Mouse (Mus musculus): ENCODE results near the gene Bach1.

Gene Bach1

GRCm38 (mm10) chr16:87711961-87712360, 13.2 kb downstream of the Bach1 start:
- DNase-seq (ENCODE audit: low spot score in 2 of 2): no peak

GRCm38 (mm10) chr16:87712986-87713693, 14.4 kb downstream of the Bach1 start:
- no peak for DNase-seq (ENCODE audit: low spot score in 2 of 2)

DNA sequence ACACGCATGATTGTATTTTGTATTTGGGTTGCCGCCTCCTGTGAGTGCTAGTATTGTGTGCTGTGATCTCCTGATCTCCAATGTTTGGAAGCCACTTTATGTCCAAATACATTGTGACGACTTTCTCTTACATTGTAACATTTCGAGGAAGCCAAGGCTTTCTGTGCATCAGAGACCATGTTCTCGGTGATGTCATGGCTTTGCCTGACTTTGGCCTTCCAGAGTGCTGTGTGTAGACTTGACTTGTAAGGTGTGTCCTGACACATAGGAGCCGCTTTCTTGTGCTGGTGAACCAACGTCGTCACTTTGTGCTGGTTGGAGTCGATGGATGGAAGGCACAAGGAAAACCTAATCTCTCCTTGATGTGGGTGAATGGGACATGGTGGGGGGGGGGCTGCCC, 15.8 kb downstream of the Bach1 start:
- DNase-seq (ENCODE audit: low spot score in 2 of 2): no peak

GRCm38 (mm10) chr16:87715221-87715620, 16.5 kb downstream of the Bach1 start:
- no peak for DNase-seq (ENCODE audit: low spot score in 2 of 2)

DNA sequence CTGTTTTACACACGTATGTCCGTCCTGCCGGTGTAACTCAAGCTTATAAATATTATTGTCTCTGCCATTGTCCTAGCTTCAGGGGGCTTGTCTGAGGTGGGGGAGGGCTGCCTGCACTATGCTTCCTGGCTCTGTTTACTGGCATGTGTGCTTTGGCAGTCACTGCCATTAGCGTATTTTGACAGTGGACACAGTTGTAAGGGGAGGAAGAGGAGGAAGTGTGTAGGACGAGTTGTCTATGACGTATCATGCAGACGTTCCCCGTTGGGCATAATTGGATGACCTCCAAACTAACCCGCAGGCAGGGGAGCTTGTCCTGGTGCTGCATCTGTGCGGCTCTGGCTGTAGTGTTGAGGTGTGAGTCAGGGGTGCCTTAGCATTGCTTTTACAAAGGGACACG, 17.5 kb downstream of the Bach1 start:
- no peak for DNase-seq (ENCODE audit: low spot score in 2 of 2)

- DNase-seq (ENCODE audit: low spot score in 2 of 2): no peak
These were observed 18.4 kb downstream of the Bach1 start for GRCm38 (mm10) chr16:87717046-87717660.

GRCm38 (mm10) chr16:87719071-87719470, 20.3 kb downstream of the Bach1 start:
- DNase-seq (ENCODE audit: low spot score in 2 of 2): no peak

GRCm38 (mm10) chr16:87719688-87720283, 21.0 kb downstream of the Bach1 start:
- DNase-seq (ENCODE audit: low spot score in 2 of 2): no peak

GRCm38 (mm10) chr16:87720851-87721409, 22.2 kb downstream of the Bach1 start:
- DNase-seq (ENCODE audit: low spot score in 2 of 2): no peak

DNA sequence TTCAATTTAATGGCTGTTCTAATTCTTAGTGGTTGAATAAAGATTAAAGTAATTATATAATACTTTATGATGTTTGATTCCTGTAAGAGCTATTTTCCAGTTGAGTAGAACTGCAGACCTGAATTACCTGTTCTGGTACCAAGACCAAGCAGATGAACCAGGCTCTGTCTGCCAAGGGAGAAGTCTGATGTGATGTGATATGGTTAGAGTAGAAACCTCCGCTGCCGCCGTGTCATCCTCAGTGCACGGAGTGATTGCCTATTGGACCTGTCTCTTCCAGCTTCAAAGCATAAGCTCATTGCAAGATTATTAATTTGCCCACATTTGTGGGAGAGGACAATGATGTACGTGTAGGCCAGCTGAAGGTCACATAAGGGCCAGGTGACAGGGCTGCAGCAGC, 24.1 kb downstream of the Bach1 start:
- DNase-seq (ENCODE audit: low spot score in 2 of 2): no peak

DNA sequence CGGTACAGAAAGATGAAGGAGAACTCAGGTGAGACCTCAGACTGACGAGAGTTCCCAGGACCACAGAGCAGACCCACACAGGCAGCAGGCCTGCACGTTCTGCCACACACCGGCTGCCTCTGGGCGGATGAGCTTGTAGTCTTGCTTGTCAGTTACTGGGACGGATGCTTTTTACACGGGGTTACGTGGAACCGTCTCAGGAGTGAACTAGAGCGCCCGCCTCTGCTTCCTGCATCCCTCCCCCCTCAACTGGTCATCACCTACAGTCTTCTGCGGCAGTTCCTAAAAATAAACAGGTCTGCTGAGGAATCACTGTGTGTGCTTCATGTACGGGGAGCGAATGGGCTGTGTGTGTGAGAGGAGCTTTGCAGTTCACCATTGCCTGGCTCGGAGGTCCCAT, 24.7 kb downstream of the Bach1 start:
- no peak for DNase-seq (ENCODE audit: low spot score in 2 of 2)

DNA sequence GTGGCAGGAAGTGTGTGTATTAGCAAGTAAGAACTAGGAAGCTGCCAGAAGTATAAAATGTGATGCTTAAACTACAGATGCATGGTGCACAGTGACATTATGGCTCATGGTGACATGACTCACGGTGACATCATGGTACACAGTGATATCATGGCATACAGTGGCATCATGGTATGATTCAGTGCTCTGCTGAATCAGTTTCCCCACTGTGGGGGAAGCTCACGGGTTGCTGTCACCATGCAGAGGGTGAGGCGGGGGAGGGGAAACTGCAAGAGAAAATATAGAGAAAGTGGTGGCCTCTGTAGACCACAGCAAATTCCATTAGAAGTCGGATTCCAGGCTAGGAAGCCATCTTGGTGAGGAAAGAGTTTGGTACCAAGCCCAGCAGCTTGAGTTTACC, 26.1 kb downstream of the Bach1 start:
- DNase-seq (ENCODE audit: low spot score in 2 of 2): no peak

- no peak for DNase-seq (ENCODE audit: low spot score in 2 of 2)
These were observed 26.5 kb downstream of the Bach1 start for GRCm38 (mm10) chr16:87725241-87725640.

- DNase-seq (ENCODE audit: low spot score in 2 of 2): no peak
These were observed 27.2 kb downstream of the Bach1 start for GRCm38 (mm10) chr16:87725963-87726362.

GRCm38 (mm10) chr16:87726369-87726768, 27.6 kb downstream of the Bach1 start:
- no peak for DNase-seq (ENCODE audit: low spot score in 2 of 2)

DNA sequence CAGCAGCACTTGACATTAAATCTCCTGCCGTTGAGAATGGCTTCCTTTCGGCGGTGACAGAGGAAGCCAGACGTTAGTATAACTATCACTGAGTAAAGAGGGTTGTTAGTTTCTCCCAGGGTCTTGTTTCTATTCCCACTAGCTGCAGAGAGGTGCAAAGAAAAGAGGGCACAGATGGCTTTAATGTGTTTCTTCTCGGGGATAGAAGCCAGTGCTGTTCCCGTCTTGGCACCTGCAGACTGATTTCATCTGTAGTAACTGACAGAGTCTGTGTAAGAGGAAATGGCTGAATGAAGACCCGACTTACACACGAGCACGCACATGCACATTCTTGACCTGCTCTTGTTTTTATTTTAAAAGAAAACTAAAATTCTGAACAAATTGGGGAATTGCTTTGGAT, 28.5 kb downstream of the Bach1 start:
- no peak for DNase-seq (ENCODE audit: low spot score in 2 of 2)

DNA sequence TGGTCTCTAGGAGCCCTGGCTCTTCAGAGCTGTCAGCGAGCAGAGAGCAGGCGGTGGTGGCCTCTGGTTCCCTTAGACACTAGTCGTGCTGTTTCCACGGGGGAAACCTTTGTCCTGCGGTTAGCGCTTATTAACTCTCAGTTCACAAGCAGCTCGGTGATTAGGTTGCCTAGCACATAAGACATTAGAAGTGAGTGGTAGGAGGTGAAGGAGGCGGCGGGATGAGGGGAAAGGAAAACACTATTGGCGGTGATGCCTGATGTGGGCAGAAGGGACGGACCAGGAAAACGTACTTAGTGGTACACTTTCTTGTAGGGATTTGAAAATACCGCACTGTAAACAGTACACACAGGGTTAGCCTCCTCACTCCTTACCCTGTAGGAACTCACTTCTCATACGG, 29.2 kb downstream of the Bach1 start:
- no peak for DNase-seq (ENCODE audit: low spot score in 2 of 2)

DNA sequence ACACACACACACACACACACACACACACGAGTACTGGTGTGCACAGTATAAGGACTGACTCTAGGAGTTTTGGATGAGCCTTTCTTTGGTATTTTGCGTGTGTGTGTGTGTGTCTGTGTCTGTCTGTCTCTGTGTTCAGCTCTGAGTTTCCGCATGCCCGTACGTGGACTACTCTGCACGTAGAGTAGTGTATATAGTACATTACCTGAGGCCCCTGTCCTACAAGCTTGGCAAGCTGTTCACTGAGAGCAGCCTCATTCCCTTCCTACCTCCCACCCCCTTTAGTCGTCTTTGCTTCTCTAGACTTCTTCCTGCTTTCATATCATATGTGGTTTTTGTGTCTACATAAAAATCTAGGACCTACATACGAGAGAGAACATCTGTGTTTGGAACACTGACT, 30.0 kb downstream of the Bach1 start:
- no peak for DNase-seq (ENCODE audit: low spot score in 2 of 2)

GRCm38 (mm10) chr16:87729469-87729868, 30.7 kb downstream of the Bach1 start:
- DNase-seq (ENCODE audit: low spot score in 2 of 2): no peak

DNA sequence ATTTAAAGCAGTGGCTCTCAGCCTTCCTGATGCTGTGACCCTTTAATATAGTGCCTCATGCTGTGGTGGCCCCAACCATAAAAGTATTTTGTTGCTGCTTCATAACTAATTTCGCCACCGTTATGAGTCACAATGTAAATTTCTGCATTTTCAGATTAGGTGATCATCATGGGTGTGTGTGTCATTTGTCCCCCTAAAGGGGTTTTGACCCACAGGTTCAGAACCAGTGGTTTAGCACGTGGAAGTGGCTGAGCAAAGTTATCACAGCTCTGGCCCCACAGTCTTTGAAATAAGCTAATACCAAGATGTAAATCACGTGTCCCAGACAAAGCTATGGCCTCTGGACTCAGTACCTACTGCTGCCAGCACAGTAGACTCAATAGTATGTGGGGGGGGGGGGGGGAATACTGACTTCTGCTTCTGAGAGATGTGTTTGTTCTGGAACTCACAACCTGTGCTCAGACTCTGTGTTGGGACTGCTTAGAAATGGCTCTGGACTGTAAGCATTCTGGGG, 36.2 kb downstream of the Bach1 start:
- no peak for DNase-seq (ENCODE audit: low spot score in 2 of 2)

GRCm38 (mm10) chr16:87736106-87736505, 37.4 kb downstream of the Bach1 start:
- no peak for DNase-seq (ENCODE audit: low spot score in 2 of 2)

GRCm38 (mm10) chr16:87737296-87737695, 38.6 kb downstream of the Bach1 start:
- no peak for DNase-seq (ENCODE audit: low spot score in 2 of 2)

Measured in heart, adult 9 months (tissue).